Mouse (Mus musculus): Measurements from ENCODE around the gene Tspan11.

DNA sequence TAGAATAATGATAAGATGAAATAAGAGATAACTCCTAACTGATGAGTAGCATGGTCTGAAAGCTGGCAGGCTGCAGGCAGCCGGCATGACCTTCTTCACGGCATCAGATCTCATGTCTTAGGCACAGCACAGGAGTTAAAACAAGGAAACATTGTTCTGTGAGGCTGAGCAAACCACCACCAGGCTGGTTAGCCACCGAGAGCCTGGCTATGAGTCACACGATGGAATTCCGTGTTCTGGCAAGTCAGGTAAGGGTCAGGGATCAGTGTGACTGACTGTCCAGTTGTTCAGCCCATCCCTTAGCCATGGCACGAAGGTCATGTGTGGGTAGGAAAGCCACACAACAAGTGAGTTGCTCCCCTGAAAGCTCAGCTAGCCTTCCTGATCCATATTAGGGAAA is 16.0 kb upstream of the Tspan11 start:
- no peak for TF ChIP-seq CTCF (IDR thresholded peaks at IDR 0.05; ENCODE audit: control insufficient read depth, insufficient read depth, low read length)
- TF ChIP-seq POLR2A (IDR thresholded peaks at IDR 0.05; ENCODE audit: borderline replicate concordance, control insufficient read depth, low read depth, low read length) = no peak

All from bone marrow, adult 2 months (tissue).